Mouse (Mus musculus): Measurements from ENCODE around the gene Rftn1.

DNA sequence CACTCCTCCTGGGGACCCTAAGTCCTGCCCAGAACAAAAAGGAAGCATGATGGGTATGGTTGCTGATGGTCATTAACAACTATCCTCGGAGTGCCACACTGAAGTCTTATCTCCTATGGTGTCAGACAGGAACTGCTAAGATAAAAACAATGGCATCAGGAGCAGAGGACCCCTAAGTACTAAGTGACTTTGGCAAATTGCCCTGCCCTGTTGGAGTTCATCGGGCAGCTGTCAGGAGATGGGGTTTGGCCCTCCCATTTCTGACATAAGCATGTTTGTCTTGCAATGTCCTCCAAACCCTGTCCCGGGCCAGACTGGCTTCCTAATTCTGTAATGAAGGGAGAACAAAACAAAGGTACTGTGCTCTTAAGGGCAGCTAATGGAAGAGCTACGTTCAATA lies 180.4 kb downstream of the Rftn1 start:
- TF ChIP-seq EP300 (IDR thresholded peaks at IDR 0.05; ENCODE audit: low read depth) (no peak), CTCF (IDR thresholded peaks at IDR 0.05; ENCODE audit: low read depth) (no peak)

Measured in heart, postnatal 0 days (tissue).